Mouse (Mus musculus): ENCODE data around the gene Rab7. TPM values are rescaled to one million over a fixed set of nuclear protein-coding genes. Genes with fewer than 3 reads are reported as not detected.

The Rab7 gene
- polyA plus RNA-seq, 1 experiment = 432 TPM

DNA sequence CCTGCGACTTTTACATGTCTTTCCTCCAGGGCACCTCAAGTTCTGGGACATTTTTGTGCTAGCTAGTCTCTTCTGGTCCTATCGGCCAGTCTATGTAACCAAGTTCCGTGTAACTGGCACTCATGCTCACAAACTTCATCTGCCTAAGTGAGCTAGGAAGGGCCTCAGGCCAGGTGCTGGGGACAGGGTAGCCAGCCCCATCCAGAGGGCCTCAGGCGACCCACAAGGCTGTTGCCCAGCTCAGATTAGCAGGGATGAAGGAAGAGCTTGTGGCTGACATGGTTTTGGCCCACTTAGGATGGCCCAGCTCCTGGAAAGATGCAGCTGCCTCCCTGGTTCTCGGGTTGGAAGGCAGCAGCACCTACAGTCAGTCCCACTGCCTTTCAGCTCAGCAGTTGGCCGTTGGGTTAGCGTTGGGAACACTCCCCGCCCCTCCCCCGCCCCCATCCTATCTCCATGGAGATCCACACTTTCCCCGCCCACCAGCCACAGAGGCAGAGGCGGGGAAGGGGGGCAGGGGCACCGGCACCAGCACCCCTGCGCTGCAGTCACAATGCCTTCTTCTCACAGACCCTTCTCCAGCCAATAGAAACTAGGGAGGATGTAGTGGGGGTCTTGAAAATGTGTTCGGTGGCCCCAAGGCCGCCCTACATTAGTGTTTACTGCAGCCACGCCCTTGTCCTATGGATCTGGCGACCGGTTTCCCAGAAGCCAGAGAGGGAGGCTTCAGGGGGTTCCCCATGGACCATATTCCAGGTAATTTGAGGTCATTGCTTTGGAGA lies 51.1 kb downstream of the Rab7 start:
- Histone ChIP-seq H3K4me1 (ENCODE audit: control insufficient read depth, insufficient read depth, low read length) (peaks cover 7% of the 10 kb centered on the region; the same call in 1 of the 2 replicates), H3K27ac (ENCODE audit: insufficient read depth, low read length) (peak overlapping the region; percentile 64), H3K4me3 (ENCODE audit: insufficient read depth, low read length) (no peak overlapping the region)
- TF ChIP-seq POLR2A (IDR thresholded peaks at IDR 0.05; ENCODE audit: extremely low read depth, insufficient read depth, low read length) (peak; percentile 86; the same call in 1 of the 2 replicates), CTCF (IDR thresholded peaks at IDR 0.05; ENCODE audit: extremely low read depth, insufficient read depth, low read length) (no peak)

DNA sequence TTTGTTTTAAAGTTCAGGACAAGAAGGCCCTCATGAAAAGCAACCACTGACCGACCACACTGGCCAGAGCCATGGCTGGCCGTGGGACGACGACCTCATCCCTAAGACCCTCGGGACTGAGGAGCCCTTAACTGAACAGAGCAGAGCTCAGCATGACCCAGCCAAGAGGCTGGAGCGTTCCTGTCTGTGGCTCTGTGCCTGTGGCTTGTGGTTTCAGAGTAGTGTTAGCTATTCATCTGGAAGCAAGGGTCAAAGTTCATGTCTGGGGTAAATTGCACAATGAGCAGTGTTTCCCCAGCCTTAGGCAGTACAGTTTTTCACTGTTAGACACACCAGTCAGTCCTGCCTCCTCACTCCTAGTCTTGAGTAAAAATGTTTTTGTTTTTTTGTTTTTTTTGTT lies 52.3 kb downstream of the Rab7 start:
- peaks cover 7% of the 10 kb centered on the region; the same call in 1 of the 2 replicates for H3K4me1 ChIP-seq (ENCODE audit: control insufficient read depth, insufficient read depth, low read length)
- TF ChIP-seq POLR2A (IDR thresholded peaks at IDR 0.05; ENCODE audit: extremely low read depth, insufficient read depth, low read length) (no peak), CTCF (IDR thresholded peaks at IDR 0.05; ENCODE audit: extremely low read depth, insufficient read depth, low read length) (no peak)
- H3K4me3 ChIP-seq (ENCODE audit: insufficient read depth, low read length) = no peak overlapping the region
- no peak overlapping the region for H3K27ac ChIP-seq (ENCODE audit: insufficient read depth, low read length)

DNA sequence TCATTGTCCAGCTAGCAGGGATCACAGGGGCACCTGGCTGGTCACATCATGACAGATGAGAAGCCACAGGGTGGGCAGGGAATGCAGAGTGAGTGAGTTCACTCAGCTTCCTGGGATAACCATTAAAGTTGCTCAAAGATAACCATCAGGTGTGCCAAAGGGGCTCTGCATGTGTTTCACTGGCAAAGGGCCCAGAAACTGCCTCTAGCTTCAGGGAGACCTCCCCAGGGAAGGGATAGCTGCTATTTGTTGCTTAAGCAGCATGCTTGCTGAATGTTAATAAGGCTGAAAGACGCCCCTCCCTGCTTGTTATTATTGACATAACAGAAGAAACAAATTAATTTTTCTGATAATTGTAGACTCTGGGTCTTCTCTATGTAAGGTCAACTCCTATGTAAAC lies 53.2 kb downstream of the Rab7 start:
- Histone ChIP-seq H3K27ac (ENCODE audit: insufficient read depth, low read length) (no peak overlapping the region), H3K4me1 (ENCODE audit: control insufficient read depth, insufficient read depth, low read length) (peaks cover 7% of the 10 kb centered on the region; the same call in 1 of the 2 replicates), H3K4me3 (ENCODE audit: insufficient read depth, low read length) (no peak overlapping the region)
- TF ChIP-seq POLR2A (IDR thresholded peaks at IDR 0.05; ENCODE audit: extremely low read depth, insufficient read depth, low read length) = no peak
- no peak for TF ChIP-seq CTCF (IDR thresholded peaks at IDR 0.05; ENCODE audit: extremely low read depth, insufficient read depth, low read length)

DNA sequence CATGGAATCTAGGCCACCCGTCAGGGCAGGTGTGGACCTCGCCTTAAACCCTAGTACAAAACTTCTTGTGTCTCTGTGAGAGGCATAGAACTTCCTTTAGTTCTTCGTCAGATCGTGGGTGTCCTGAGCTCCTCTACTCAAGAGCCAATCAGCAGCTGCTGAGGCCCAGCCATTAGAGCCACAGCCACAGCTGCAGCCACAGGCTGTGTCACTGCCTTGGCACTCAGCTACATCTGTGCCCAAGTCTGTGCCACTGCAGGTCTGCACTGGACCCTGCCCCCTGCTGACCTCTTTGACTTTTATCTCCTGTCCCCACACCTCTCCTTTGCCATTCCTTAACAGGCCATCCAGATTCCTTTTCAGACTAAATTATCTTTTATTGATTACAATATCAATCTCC lies 53.9 kb downstream of the Rab7 start:
- TF ChIP-seq POLR2A (IDR thresholded peaks at IDR 0.05; ENCODE audit: extremely low read depth, insufficient read depth, low read length) (no peak), CTCF (IDR thresholded peaks at IDR 0.05; ENCODE audit: extremely low read depth, insufficient read depth, low read length) (no peak)
- Histone ChIP-seq H3K4me3 (ENCODE audit: insufficient read depth, low read length) (no peak overlapping the region), H3K27ac (ENCODE audit: insufficient read depth, low read length) (no peak overlapping the region), H3K4me1 (ENCODE audit: control insufficient read depth, insufficient read depth, low read length) (peaks cover 7% of the 10 kb centered on the region; the same call in 1 of the 2 replicates)

DNA sequence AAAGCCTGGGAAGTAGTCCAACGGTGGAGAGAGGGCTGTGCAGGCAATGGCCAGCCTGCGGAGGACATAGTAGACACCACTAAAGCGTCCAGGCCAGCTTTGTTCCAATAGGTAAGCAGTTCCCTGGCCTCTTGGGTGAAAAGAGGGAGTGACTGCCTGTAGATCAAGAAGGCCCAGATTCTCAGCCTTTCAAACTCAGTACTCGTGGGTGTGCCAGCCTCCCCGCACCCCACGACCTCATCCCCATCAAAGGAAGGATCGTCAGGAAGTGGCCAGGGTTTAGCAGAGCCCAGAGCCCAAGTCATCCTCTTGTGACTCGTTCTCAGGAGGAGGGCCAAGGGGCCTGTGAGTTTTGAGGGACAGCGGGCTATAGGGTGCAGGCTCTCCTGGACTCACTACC lies 62.6 kb downstream of the Rab7 start:
- no peak for TF ChIP-seq POLR2A (IDR thresholded peaks at IDR 0.05; ENCODE audit: extremely low read depth, insufficient read depth, low read length)
- no peak for TF ChIP-seq CTCF (IDR thresholded peaks at IDR 0.05; ENCODE audit: extremely low read depth, insufficient read depth, low read length)
- Histone ChIP-seq H3K4me1 (ENCODE audit: control insufficient read depth, insufficient read depth, low read length) (no peaks in the 10 kb centered on the region), H3K4me3 (ENCODE audit: insufficient read depth, low read length) (peak overlapping the region; percentile 83; the same call in 1 of the 2 replicates), H3K27ac (ENCODE audit: insufficient read depth, low read length) (no peak overlapping the region)

DNA sequence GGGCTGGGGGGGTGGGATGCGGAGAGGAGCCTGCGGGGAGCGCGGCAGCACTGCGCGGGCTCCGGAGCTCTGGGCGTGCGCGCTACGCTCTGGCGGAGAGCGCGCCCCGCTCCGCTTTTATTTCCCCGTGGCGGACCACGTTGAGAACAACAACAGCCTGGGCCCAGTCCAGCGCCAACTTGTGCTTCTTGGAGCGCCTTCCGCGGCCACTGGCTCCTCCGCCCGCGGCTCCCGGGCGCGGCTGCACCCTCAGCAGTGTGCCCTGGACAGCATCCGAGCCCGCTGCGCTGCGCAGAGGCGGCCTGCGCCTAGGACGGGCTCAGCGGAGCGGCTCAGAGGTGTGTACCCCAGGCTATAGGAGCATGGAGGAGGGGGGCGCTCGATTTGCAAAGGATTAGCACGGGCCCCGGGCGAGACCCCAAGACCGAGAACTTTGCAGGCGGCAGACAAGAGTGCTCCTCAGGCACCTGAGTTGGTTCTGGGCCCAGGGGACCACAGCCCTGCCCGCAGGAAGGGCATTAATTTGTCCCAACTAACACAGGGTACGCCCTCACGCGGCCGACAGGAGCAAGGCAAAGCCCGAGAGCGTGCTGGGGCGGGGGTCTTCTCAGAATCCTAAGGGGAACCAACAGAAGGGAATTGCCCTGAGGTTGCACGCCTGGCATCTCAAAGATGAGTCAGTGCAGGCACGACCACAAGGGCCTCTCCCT lies 63.4 kb downstream of the Rab7 start, which contains the start of gene H1fx:
H1fx (minus strand) TSS at position 91 of the 710 bp plus-strand sequence.
- Histone ChIP-seq H3K4me1 (ENCODE audit: control insufficient read depth, insufficient read depth, low read length) (no peaks in the 10 kb centered on the region), H3K4me3 (ENCODE audit: insufficient read depth, low read length) (peak within 1 kb of the TSS; percentile 83), H3K27ac (ENCODE audit: insufficient read depth, low read length) (peak within 1 kb of the TSS; percentile 60)
- TF ChIP-seq POLR2A (IDR thresholded peaks at IDR 0.05; ENCODE audit: extremely low read depth, insufficient read depth, low read length) (peak; percentile 83), CTCF (IDR thresholded peaks at IDR 0.05; ENCODE audit: extremely low read depth, insufficient read depth, low read length) (0 out of 2 replicates have a peak, but pooled peaks have one; percentile 3)

DNA sequence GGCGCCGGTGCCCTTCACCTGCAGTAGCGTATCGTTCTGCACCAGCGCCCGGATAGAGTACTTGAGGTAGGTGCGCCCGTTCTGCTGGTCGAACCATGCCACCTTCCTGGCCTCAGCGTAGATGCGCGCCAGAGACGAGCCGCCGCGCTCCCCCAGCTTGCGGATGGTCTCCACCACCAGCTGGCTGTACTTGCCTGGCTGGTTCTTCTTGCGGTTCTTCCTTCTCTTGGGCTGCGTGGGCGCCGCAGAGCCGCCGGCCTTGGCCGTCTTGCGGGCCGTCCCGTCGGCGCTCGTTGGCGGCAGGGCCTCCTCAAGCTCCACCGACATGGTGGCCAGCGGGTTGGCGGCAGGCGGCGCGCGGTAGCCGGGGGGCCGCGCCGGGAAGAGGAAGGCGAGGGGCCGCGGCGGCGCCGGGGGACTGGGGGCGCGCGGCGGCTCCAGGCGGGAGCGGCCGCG lies 64.0 kb downstream of the Rab7 start:
- TF ChIP-seq POLR2A (IDR thresholded peaks at IDR 0.05; ENCODE audit: extremely low read depth, insufficient read depth, low read length) = no peak
- no peak for TF ChIP-seq CTCF (IDR thresholded peaks at IDR 0.05; ENCODE audit: extremely low read depth, insufficient read depth, low read length)
- Histone ChIP-seq H3K4me1 (ENCODE audit: control insufficient read depth, insufficient read depth, low read length) (no peaks in the 10 kb centered on the region), H3K27ac (ENCODE audit: insufficient read depth, low read length) (peak overlapping the region; percentile 60), H3K4me3 (ENCODE audit: insufficient read depth, low read length) (peak overlapping the region; percentile 83)

DNA sequence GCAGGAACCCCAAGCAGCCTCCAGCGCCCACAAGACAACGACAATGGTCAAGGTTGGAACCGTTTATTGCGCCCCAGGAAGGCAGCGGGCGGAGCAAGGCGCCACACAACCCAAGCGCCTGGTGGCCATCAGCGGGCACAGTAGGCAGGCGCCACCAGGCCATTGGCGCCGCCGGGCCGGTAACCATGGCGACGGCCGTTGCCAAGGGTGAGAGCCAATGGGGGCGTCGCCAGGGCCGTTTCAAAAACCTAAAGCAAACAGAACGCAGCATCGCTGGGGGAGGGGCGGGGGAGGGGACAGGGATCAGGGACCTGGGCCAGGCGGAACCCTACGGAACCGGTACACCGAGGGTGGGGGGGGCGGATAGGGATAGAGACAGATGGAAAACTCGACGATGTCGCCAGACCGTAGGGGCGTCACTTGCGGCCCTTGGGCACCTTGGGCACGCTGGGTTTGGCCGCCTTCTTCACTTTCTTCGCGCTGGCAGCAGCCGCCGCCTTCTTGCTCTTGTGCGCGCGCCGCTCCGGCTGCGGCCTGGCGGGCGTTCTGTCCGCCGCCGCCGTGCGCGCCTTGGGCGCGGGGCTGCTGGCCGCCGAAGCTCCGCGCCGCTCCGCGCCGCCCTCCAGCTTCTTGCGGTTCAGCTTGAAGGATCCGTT lies 64.6 kb downstream of the Rab7 start:
- H3K4me1 ChIP-seq (ENCODE audit: control insufficient read depth, insufficient read depth, low read length) = no peaks in the 10 kb centered on the region
- TF ChIP-seq CTCF (IDR thresholded peaks at IDR 0.05; ENCODE audit: extremely low read depth, insufficient read depth, low read length) (no peak), POLR2A (IDR thresholded peaks at IDR 0.05; ENCODE audit: extremely low read depth, insufficient read depth, low read length) (no peak)
- H3K27ac ChIP-seq (ENCODE audit: insufficient read depth, low read length) = peak overlapping the region; percentile 60
- peak overlapping the region; percentile 83 for H3K4me3 ChIP-seq (ENCODE audit: insufficient read depth, low read length)

DNA sequence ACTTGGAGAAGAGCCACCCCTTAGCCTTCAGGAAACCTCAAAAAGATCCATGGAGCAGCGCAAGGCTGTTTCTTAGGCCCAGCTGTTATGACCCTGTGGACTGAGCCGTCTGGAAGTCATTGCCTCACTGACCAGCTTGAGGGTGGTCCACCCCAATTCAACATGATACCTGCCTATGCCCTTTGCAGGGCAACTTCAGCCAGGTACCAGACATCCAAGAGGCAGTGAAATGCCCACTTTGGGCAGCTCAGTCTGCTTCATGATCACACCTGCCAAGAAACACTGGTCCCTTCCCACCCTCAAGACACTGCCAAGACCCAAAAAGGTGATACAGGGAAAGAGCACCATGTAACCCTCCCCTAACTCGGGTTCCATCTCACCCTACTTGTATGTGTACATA lies 65.3 kb downstream of the Rab7 start:
- no peak for TF ChIP-seq CTCF (IDR thresholded peaks at IDR 0.05; ENCODE audit: extremely low read depth, insufficient read depth, low read length)
- TF ChIP-seq POLR2A (IDR thresholded peaks at IDR 0.05; ENCODE audit: extremely low read depth, insufficient read depth, low read length) = no peak
- Histone ChIP-seq H3K27ac (ENCODE audit: insufficient read depth, low read length) (no peak overlapping the region), H3K4me3 (ENCODE audit: insufficient read depth, low read length) (peak overlapping the region; percentile 83; the same call in 1 of the 2 replicates), H3K4me1 (ENCODE audit: control insufficient read depth, insufficient read depth, low read length) (no peaks in the 10 kb centered on the region)
